Mouse (Mus musculus) kidney, postnatal 10 days (tissue): ENCODE measurements around the gene Mcl1.
"Not testable (repeated sequence)": the region's sequence is repeated elsewhere in the genome, so short reads cannot be mapped to it uniquely, and the experiment has no call there.

ENCODE experiments used
- DNase-seq: peaks from one replicate; pipeline ENCODE4 v3.0.0; 2021; ENCODE audit warnings: mixed read lengths

The Mcl1 gene

DNA sequence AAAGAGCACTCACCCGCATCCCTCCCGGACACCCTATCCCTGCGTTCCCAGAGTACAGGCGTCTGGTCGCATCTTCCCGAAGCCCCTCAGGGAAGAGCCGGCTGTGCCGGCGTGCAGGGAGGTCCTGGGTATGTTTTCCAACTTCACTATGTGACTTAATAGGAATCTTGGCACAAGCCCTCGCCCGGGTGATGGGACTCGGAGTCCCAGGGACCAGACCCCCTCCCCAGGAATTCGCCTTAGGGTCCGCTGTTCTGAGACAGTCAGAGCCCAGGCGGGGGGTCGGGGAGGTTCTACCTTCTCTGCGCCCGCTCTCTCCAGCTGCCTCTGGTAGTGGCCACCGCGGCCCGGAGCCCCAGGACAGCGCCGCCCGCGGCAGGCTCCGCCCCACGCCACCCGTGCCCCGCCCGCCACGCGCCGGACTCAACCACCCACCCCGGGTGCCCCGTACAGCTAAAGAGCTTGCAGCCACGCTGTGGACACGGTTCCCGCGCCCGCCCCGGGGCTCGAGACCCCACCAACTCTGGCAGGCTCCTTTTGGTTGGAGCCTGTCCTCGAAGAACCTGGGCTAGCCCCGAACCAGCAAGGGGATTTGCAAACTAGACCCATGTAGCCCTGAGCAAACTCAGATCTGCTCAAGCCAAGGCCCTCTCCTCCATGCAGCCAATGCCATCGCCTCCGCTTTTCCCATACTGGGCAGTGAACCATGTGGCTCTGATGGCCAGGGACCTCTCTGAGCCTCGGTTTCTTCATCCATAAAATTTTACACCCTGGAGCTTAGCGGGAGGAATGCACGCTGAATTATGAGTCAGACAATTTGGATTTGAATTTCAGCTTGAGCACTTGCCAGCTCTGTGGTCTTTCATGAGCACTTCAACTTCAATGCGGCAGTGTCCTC is 29.2 kb downstream of the Mcl1 start, which contains the start of gene Adamtsl4:
Gene Adamtsl4 (minus strand): TSS at position 394 of the 898 bp plus-strand sequence.
- DNase-seq = peak; percentile 83

DNA sequence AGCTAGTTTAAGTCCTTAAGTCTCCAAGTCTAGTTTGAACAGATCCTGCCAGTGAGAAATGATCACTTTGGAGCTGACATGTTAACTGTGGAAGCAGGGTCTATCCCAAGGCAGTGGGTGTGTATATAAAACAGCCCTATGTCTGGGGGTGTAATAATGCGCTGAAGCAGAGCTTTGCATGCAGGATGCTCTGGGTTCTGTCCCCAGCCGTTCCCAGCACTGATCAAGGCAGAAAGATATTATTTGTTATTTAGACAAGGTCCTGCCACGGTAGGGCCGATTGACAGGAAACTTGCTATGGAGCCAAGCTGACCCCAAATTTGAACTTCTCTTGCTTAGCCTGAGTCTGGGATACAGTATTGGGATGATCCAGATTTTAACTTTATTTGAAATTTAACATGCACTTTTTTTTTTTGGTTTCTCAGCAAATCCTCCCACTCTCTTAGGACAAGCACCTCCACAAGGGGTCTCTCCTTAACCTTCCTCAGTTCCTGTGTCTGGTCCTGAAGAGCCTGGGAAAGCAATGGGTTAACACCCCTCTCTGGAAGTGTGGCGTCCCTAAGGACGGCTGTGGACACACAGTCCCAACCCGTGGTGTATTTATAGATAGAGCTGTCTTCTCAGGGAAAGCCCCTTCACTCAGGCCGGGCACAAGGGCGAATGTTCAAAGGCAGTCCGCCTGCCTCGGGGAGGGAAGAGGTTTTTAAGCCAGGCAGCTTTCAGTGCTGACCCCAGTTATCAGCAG is 30.8 kb downstream of the Mcl1 start:
- peak; percentile 28 for DNase-seq

DNA sequence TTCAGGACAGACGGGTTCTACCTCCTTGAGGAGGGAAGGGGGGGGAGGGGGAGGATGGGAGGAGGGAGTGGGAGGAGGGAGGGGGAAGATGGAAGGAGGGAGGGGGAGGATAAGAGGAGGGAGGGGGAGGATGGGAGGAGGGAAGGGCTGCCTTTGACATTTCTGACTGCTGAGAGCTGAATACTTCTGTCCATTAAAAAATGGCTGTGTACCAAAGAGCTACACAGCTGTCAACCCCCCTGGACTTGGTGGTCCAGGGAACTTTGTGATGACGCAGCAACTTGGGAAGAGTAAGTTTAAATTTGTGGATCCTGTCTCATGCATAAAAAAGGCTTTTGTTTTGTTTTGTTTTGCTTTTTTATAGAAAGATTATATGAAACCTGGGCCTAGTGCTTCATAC is 31.4 kb downstream of the Mcl1 start:
- DNase-seq = no peak

DNA sequence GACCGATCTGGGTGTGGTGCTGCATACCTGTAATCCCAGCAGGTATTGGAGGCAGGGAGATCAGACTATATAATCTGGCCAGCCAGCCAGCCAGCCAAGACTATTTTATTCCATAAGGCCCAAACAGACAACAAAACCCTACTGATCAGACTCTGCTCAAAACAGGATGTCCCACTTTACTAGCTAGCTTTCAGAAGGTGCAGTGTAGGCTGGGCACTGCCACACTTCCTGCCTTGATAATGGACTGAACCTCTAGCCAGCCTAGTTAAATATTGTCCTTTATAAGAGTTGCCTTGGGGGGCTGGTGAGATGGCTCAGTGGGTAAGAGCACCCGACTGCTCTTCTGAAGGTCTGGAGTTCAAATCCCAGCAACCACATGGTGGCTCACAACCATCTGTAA is 32.0 kb downstream of the Mcl1 start:
- not testable (repeated sequence) for DNase-seq

DNA sequence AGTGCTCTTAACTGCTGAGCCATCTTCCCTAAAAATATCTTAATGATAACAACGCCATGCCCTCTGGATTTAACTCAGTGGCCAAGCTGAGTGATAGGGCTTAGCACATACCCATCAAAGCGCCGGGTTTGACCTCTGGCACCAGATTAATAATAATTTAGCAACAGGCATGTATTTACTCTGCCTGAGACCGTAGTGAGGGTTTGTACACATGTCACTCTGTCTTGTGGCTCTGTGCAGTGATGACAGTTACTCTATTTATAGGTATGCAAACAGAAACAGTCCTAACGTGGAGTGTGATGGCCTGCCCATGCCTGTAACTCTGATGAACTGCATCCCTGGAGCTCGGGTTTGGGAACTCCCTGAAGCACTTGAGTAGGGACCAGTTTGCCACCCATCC is 34.1 kb downstream of the Mcl1 start:
- no peak for DNase-seq

DNA sequence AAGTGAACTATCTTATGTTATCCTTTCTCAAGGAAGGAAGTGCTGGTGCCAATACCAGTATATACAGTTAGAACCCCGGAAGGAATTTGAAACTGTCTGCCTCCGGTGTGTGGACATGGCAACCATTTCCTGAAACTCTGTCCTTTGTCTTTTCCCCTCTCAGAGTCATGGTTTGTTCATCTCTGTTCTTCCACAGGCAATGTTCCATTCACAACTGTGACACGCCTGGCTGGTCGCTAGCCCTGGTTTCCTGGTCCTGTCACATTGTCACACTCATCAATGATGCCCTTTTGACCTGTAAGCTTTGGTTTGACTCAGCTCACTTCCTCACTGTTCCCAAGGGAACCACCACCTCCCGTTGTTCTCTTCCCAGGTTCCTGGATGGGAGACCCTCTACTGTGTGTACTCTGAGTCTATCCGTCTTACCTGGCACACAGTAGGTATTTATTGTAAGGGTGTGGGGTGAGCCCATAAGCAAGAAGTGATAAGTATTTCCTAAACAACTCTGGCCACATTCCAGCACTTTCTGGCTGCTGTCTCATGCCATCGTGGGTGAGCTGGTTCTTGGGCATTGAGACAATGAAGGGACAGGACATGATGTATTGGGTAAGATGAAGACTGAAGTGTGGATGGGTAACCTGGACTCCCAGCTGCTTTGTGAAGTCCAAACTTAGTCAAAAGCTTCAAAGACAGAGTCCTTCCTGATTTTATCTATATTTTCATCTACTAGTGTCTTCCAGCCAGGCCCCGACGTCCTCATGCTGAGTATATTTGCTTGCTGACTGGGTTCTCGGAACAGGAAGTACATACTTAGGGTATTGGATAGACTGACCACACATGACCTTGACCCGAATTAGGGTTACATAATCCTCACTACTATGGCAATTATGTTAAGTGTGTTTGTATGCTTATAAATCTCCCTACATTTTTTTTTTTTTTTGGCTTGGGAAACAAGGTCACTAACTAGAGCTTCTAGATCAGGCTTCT is 35.5 kb downstream of the Mcl1 start:
- peak; percentile 27 for DNase-seq

DNA sequence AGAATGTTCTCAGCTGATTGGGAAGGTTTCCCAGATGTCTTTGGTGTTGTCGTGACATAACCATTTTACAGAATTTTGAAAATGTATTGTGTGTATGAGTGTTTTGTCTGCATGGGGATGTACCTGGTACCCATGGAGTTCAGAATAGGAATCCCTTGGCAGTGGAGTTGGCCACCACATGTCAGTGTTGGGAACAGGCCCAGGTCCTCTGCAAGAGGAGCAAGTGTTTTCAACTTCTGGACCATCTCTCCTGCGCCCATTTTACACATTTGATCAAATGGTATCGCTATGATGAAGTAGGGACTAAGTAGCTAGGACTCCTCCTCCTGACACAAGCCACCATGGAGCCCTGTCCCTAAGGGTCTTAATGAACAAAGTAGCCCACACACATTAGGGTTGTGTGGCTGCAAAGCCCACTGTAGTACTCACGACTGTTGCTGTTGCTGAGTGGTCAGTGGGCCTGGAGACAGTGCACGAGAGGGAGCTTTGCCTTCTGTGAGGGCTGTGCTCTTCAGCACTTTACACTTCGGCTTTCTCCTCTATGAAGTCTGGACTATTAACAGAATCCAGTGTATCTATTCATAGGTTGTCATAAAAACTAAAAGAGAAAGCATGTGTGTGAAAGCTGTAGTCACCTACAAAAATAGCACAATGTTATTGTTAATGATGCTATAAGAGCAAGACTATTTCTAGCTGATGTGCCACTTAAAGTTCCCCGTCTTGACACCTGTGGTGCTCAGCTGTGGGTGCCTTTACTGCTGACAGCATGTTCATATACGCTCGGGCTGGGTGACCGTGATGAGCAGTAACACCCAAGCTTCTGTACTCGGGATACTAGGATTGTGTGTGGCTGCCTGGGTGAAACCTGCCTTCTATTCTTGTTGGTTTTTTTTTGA is 36.5 kb downstream of the Mcl1 start:
- DNase-seq = no peak

DNA sequence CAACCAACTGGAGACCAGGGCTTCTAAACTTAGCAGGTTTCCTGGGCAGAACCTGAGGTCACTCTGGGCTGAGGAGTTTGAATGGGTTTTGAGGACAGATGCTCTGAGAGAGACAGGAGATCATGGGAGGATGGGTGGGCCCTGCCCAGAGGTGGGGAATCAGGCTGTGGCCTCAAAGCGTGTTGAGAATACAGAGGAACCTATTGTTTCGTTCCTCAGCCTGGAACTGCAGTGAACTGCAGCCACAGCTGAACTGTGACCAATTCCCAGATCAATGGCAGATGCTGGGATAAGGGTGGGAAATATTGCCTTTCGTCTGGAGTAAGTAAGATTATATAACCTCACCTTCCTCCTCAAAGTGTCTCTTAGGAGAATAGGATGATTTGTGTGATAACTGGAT is 37.2 kb downstream of the Mcl1 start:
- no peak for DNase-seq

DNA sequence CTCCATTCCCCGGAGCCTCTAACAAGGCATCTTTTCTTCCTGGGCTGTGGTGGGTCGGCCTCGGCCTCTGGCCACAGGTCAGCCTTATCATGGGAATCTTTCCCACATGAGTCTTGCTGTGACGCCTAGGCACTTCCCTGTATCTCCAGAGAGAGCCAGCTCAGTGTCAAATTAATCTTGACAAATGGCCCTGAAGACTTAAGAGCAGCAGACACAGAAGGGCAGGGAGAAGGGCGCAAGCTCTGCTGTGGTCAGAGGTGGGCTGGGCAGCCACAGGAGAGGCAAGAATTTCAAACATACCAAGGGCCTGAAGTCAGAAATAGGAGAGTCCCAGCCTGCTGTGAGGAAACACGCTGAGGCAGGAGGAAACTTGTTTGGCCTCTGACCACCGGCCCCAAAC is 37.8 kb downstream of the Mcl1 start:
- DNase-seq = peak; percentile 42

DNA sequence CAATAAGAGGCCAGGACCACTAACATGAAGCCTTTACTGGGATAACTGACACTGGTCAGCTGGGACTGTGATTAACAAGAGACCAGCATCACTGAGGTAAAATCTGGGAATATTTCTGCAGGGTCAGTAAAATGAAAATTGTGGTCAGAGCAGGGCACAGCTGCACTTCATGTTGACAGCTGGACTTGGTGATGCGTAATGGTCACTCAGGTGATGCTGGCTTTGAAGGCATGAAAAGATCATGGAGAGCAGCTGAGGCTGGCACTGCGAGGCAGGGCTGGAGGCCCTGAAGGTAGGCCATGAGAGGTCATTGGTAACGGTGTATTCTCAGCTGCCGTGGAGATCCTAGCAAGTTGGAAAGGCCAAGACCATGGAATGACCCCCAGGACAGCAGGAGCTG is 39.7 kb downstream of the Mcl1 start:
- no peak for DNase-seq

DNA sequence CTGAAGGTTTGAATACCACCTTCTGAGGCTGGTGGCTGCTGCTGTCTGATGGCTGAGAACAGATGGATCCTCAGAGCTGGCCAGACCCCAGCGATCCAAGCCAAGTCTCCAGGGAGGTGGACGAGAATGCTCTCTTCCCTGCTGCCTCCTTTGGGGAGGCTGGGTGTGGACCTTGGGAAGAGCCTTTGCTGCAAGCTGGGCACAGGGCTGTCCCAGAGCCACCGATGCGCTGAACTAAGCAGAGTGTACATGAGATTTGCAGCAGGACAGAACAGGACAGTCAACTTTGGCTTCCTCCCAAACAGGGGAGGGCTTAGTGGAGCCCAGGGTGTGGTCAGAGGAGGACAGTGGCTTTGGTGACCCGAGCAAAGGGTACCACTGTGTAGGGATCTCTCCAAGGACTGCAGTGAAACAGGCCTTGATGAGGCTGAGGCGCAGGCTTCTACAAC is 41.7 kb downstream of the Mcl1 start:
- DNase-seq = peak; percentile 18

DNA sequence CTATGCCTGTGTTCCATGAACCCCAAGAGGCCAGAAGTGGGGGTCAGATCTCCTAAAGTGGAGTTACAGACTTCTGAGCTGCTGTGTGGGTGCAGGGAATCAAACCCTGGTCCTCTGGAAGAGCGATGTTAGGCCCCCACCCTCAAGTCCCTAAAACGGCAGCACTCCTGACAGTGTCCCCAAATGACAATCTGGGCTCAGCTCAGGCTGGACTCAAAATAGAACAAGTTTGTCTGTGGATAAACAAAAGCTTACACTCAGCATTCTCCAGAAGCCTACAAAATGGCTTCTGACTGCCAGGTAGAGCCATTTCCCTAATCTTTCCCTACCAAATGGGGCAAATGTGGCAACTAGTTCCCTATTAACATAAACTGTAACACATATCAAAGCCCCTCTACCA is 42.5 kb downstream of the Mcl1 start:
- DNase-seq = no peak

DNA sequence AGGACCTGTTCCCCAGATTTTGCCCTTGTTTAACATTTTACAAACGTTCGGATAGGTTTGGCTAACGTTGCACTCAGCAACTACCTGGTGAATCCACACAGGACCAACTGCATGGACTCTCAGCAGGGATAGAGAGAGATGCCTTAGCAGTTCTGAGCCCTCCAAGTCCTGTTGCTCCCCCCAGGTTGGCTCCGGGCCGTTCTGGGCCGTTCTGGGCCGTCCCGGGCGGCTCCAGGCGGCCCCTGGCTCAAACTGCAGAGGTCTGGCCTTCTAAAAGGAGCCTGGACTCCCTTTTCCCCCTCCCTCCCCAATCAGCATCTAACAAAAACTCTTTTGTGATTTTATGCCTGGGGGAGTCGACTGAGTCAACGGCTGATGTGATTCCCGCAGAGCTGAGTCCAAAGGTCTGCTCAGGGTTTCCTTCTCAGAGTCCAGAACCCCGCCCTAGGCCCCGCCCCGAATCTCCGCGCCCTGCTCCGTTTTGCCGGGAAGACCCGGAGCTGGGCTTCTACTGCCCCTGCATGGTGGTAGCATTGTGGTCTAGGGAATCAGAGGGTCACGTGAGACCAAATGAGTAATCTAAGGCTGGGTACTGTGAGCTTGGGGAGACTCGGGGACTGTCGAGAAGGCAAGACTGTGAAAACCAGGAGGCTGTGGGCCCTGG is 43.4 kb downstream of the Mcl1 start:
- DNase-seq = peak; percentile 93

DNA sequence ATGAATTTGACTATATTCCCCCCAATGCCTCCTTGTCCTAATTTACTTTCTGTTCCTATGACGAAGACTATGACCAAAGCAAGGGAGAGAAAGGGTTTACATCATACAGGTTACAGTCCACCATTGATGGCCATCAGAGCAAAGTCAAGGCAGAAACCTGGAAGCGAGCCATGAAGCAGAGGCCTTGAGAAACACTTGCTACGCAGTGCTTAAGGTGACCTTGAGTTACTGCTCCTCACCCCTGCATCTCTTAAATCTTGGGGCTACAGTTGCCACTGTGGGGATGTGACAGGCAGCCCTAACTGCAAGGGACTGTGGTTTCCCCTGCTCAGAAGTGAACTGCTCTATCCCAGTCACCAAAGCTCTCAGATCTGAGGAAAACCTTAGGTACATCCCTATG is 44.7 kb downstream of the Mcl1 start:
- no peak for DNase-seq

DNA sequence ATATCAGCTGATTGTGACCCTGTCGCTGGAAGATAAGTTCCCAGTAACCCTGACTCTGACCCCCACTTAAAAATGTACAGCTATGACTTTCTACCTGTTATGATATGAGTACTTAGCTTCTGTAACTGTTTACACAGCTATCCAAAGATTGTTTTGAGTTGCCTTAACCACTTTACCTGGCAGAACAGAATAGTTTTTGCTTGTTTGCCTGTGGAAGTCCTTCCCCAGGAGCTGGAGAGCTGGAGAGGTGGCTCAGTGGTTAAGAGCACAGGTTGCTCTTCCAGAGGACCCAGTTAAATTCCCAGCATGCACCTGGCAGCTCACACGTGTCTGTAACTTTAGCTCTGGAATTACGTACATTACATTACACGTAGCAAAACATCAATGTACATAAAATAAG is 46.0 kb downstream of the Mcl1 start:
- DNase-seq = no peak

DNA sequence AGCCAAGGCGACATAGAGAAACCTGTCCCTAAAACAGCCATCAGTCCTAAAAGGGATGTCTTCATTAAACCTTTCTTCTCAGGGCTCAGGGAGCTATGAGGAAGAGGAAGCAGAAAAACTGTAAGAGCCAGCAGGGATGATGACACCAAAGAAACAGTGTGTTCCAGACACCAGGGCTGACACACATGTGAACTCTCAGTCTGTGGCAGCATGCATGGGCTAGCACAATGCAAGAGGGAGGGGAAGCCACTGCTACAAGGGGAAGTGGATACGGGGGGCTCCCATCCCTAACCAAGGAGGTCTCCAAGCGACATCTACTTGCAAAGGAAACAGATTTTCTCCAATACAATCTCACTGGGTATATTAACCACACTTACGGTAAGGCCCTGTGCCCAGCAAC is 47.7 kb downstream of the Mcl1 start:
- DNase-seq = no peak

DNA sequence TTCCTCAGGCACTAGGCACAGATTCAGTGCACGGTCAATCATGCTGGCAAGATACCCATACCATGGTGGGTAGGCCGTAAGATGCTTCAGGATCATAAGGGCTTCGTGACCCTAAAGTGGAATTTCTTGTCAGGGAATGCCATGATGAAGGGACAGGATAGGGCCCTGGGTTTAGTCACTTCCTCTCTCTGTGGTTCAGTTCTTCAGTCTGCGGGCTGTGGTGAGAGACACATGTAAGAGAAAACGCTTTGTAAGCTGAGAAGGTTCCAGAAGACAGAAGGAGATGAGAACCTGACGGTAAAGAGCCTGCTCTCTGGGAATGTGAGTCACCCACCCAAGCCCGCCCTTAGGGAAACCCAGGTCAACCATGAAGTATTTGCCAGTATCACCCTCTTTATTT is 48.9 kb downstream of the Mcl1 start:
- DNase-seq = no peak

DNA sequence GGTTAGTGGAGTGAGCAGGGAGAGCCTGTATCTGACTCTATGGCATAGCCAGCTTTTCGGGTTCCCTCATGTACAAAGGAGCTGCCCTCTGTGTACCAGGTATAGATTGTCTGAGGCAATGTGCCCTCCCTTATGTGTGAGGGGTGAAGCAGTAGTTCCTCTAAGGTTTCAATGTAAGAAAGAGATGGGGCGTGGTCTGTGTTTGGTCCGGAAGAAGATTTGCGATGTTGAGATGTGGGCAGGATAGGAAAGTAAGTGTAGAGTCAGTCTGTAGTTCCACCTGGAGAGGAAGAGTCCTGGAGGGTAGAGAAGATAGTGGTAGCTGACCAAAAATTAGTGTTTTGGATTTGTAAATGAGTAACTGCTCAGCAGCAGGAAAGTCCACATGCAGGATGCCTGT is 50.5 kb downstream of the Mcl1 start:
- DNase-seq = no peak

DNA sequence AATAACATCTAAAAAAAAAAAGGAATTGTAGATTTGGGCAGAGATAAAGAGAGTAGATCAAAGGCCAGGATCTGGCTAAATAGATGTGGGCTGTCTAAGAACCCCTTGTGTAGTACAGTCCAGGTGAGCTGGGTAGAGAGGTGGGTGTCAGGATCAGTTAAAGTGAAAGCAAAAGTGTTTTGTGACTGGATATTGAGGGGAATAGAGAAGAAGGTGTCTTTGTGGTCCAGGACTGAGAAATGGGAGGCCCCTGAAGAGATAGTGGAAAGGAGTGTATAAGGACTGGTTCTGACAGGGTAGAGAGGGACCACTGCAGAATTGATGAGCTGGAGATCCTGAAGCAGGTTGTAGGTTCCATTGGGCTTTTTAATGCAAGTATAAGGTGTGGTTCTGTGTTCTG is 51.4 kb downstream of the Mcl1 start:
- no peak for DNase-seq
